Comparison of ENCODE assay signal across 31 mouse cellular contexts in genomic region chr9:120985524-120985923, GRCm38 (mm10). TPM values are rescaled to one million over a fixed set of nuclear protein-coding genes. Genes with fewer than 3 reads are reported as not detected.
A peak's percentile ranks its signal among the peaks of the same experiment; 100 is the strongest.
DNase-seq lines count a peak whose midpoint lies in the region; ATAC-seq and TF ChIP-seq lines count a peak whose summit lies in the region.
"Had no signal": no experiment of that assay in that cellular context is flagged by ENCODE, and none has a peak within 500 bp of the region (broad histone marks: within the 10 kb centered on the region; RNA-seq: fewer than 3 reads in every experiment).

No protein-coding gene starts in this region.

- H3K79me2 ChIP-seq in liver, adult 2 months (ENCODE audit: control insufficient read depth, insufficient read depth, low read length), result no peaks in the 10 kb centered on the region

- TF ChIP-seq POLR2A in kidney, adult 2 months (IDR thresholded peaks at IDR 0.05; ENCODE audit: low read depth, low read length), result no peak
- no peak for TF ChIP-seq POLR2A in liver, adult 2 months (IDR thresholded peaks at IDR 0.05; ENCODE audit: extremely low read depth, insufficient read depth, low read length)

- no peak overlapping the region for H3K9ac ChIP-seq in kidney, embryonic 16.5 days (replicated peaks; ENCODE audit: low read length)
- no peak overlapping the region for H3K9ac ChIP-seq in liver, adult 2 months (ENCODE audit: low read depth, low read length)
- no peak overlapping the region for H3K9ac ChIP-seq in liver, embryonic 11.5 days (ENCODE audit: low read depth, low read length)
- no peak overlapping the region for H3K9ac ChIP-seq in stomach, embryonic 16.5 days (ENCODE audit: low read length)
- H3K9ac ChIP-seq: embryonic facial prominence, embryonic 15.5 days; forebrain, embryonic 12.5 days; forebrain, postnatal 0 days; heart, embryonic 13.5 days; hindbrain, embryonic 14.5 days; limb, embryonic 12.5 days; liver, embryonic 12.5 days; liver, postnatal 0 days; midbrain, embryonic 12.5 days; neural tube, embryonic 12.5 days had no signal

- no peak for ATAC-seq in kidney, embryonic 16.5 days (ENCODE audit: low FRiP score, low TSS enrichment)
- no peak for ATAC-seq in liver, embryonic 11.5 days (replicated peaks; ENCODE audit: low FRiP score)
- 0 out of 2 replicates have a peak, but pooled peaks have one; percentile 11 for ATAC-seq in stomach, embryonic 16.5 days (ENCODE audit: insufficient read depth, low FRiP score)
- ATAC-seq: forebrain, postnatal 0 days; inflammation-experienced regulatory T-cells, adult 6 months; liver, embryonic 12.5 days; liver, postnatal 0 days had no signal

- peak; percentile 67 for DNase-seq in kidney, adult 2 months
- peak; percentile 85 for DNase-seq in liver, adult 2 months (ENCODE audit: extremely low read depth, low read depth, low spot score)
- DNase-seq in liver, embryonic 11.5 days (ENCODE audit: low spot score), result no peak
- DNase-seq in lung, postnatal 14 days, result no peak
- DNase-seq in right cerebral cortex, postnatal 25 days, result no peak
- DNase-seq: adrenal gland, adult 8-10 months; cerebellum, adult 2 months; cerebellum, postnatal 25 days; forebrain, postnatal 0 days; heart, adult 2 months; heart, postnatal 10 days; liver, postnatal 0 days; lung, postnatal 4 days; right cerebral cortex, adult 18-20 months; right cerebral cortex, postnatal 4 days; thymus, postnatal 14 days had no signal

- H3K36me3 ChIP-seq in kidney, adult 2 months (ENCODE audit: control insufficient read depth, insufficient read depth, low read length), result no peaks in the 10 kb centered on the region
- no peaks in the 10 kb centered on the region for H3K36me3 ChIP-seq in kidney, embryonic 16.5 days (ENCODE audit: insufficient read depth, low read length)
- no peaks in the 10 kb centered on the region for H3K36me3 ChIP-seq in liver, adult 2 months (ENCODE audit: control insufficient read depth, insufficient read depth, low read length)
- no peaks in the 10 kb centered on the region for H3K36me3 ChIP-seq in liver, embryonic 11.5 days (ENCODE audit: control insufficient read depth, insufficient read depth, low read length)
- H3K36me3 ChIP-seq in stomach, embryonic 16.5 days (ENCODE audit: control insufficient read depth, insufficient read depth, low read length), result no peaks in the 10 kb centered on the region
- H3K36me3 ChIP-seq: embryonic facial prominence, embryonic 15.5 days; forebrain, embryonic 12.5 days; G1E; heart, embryonic 13.5 days; limb, embryonic 12.5 days; liver, embryonic 12.5 days had no signal

- H3K4me2 ChIP-seq in kidney, embryonic 16.5 days (replicated peaks; ENCODE audit: low read depth, low read length), result no peak overlapping the region
- H3K4me2 ChIP-seq in liver, embryonic 11.5 days, result no peak overlapping the region
- no peak overlapping the region for H3K4me2 ChIP-seq in stomach, embryonic 16.5 days (ENCODE audit: low read depth, low read length)
- H3K4me2 ChIP-seq: embryonic facial prominence, embryonic 15.5 days; forebrain, embryonic 12.5 days; heart, embryonic 13.5 days; hindbrain, embryonic 14.5 days; limb, embryonic 12.5 days; liver, embryonic 12.5 days; midbrain, embryonic 12.5 days; neural tube, embryonic 12.5 days had no signal

- no peak overlapping the region for H3K4me3 ChIP-seq in kidney, adult 2 months (ENCODE audit: insufficient read depth, low read depth, low read length)
- H3K4me3 ChIP-seq in kidney, embryonic 16.5 days (ENCODE audit: low read length), result no peak overlapping the region
- H3K4me3 ChIP-seq in liver, adult 2 months (ENCODE audit: insufficient read depth, low read depth, low read length), result no peak overlapping the region
- H3K4me3 ChIP-seq in liver, embryonic 11.5 days (ENCODE audit: low read depth, low read length), result no peak overlapping the region
- no peak overlapping the region for H3K4me3 ChIP-seq in stomach, embryonic 16.5 days (replicated peaks; ENCODE audit: low read length)
- H3K4me3 ChIP-seq: embryonic facial prominence, embryonic 10.5 days; embryonic facial prominence, embryonic 15.5 days; forebrain, embryonic 12.5 days; heart, adult 2 months; heart, embryonic 13.5 days; limb, embryonic 12.5 days; liver, embryonic 12.5 days; megakaryocyte, embryonic 14.5 days; midbrain, embryonic 12.5 days; myocyte; neural tube, embryonic 12.5 days had no signal

- no peaks in the 10 kb centered on the region for H3K27me3 ChIP-seq in kidney, adult 2 months (replicated peaks; ENCODE audit: control insufficient read depth, insufficient read depth, low read length)
- H3K27me3 ChIP-seq in kidney, embryonic 16.5 days (ENCODE audit: insufficient read depth, low read length), result no peaks in the 10 kb centered on the region
- H3K27me3 ChIP-seq in liver, adult 2 months (ENCODE audit: control insufficient read depth, insufficient read depth, low read length), result no peaks in the 10 kb centered on the region
- no peaks in the 10 kb centered on the region for H3K27me3 ChIP-seq in liver, embryonic 11.5 days (replicated peaks; ENCODE audit: control insufficient read depth, insufficient read depth, low read length)
- no peaks in the 10 kb centered on the region for H3K27me3 ChIP-seq in stomach, embryonic 16.5 days (ENCODE audit: control insufficient read depth, insufficient read depth, low read length)
- H3K27me3 ChIP-seq: embryonic facial prominence, embryonic 15.5 days; forebrain, embryonic 12.5 days; heart, embryonic 13.5 days; limb, embryonic 12.5 days; liver, embryonic 12.5 days; midbrain, embryonic 12.5 days; neural tube, embryonic 12.5 days had no signal

- peak overlapping the region; percentile 71 for H3K27ac ChIP-seq in kidney, adult 2 months (ENCODE audit: insufficient read depth, low read depth, low read length)
- H3K27ac ChIP-seq in kidney, embryonic 16.5 days (ENCODE audit: low read length), result no peak overlapping the region
- H3K27ac ChIP-seq in liver, adult 2 months (replicated peaks; ENCODE audit: insufficient read depth, low read depth, low read length), result peak overlapping the region; percentile 40
- no peak overlapping the region for H3K27ac ChIP-seq in liver, embryonic 11.5 days (ENCODE audit: low read depth, low read length)
- no peak overlapping the region for H3K27ac ChIP-seq in stomach, embryonic 16.5 days (ENCODE audit: low read length)
- H3K27ac ChIP-seq: embryonic facial prominence, embryonic 15.5 days; forebrain, embryonic 12.5 days; heart, adult 2 months; heart, embryonic 13.5 days; hindbrain, embryonic 14.5 days; limb, embryonic 12.5 days; liver, embryonic 12.5 days; midbrain, embryonic 12.5 days; neural tube, embryonic 12.5 days had no signal

- peaks cover 8% of the 10 kb centered on the region; the same call in 1 of the 2 replicates for H3K4me1 ChIP-seq in kidney, adult 2 months (ENCODE audit: control insufficient read depth, insufficient read depth, low read length)
- H3K4me1 ChIP-seq in kidney, embryonic 16.5 days (ENCODE audit: insufficient read depth, low read length), result peaks cover 16% of the 10 kb centered on the region
- H3K4me1 ChIP-seq in liver, adult 2 months (ENCODE audit: control insufficient read depth, insufficient read depth, low read length), result peaks cover 15% of the 10 kb centered on the region
- peaks cover 4% of the 10 kb centered on the region for H3K4me1 ChIP-seq in liver, embryonic 11.5 days (replicated peaks; ENCODE audit: control insufficient read depth, insufficient read depth, low read length)
- H3K4me1 ChIP-seq in stomach, embryonic 16.5 days (ENCODE audit: control insufficient read depth, insufficient read depth, low read length), result peaks cover 39% of the 10 kb centered on the region
- H3K4me1 ChIP-seq: megakaryocyte, embryonic 14.5 days had no signal

- H3K9me3 ChIP-seq in kidney, embryonic 16.5 days (ENCODE audit: low read length), result no peaks in the 10 kb centered on the region
- H3K9me3 ChIP-seq in liver, embryonic 11.5 days (ENCODE audit: control insufficient read depth, low read length), result no peaks in the 10 kb centered on the region
- H3K9me3 ChIP-seq in stomach, embryonic 16.5 days (replicated peaks; ENCODE audit: control insufficient read depth, low read length), result no peaks in the 10 kb centered on the region
- H3K9me3 ChIP-seq: embryonic facial prominence, embryonic 10.5 days; embryonic facial prominence, embryonic 15.5 days; forebrain, embryonic 12.5 days; G1E; heart, embryonic 13.5 days; limb, embryonic 12.5 days; liver, embryonic 12.5 days; megakaryocyte, embryonic 14.5 days; midbrain, embryonic 12.5 days; neural tube, embryonic 12.5 days had no signal

- WGBS in kidney, adult 2 months, result 68% methylated on average over 5 of the region's 5 CpGs
- WGBS in kidney, embryonic 16.5 days, result 92% methylated on average over 5 of the region's 5 CpGs
- WGBS in liver, adult 2 months, result 60% methylated on average over 5 of the region's 5 CpGs
- 92% methylated on average over 5 of the region's 5 CpGs for WGBS in liver, embryonic 11.5 days
- 91% methylated on average over 5 of the region's 5 CpGs for WGBS in stomach, embryonic 16.5 days

- no peak for TF ChIP-seq CTCF in kidney, adult 2 months (conservative IDR thresholded peaks at IDR 0.05; ENCODE audit: insufficient read depth, insufficient read length, low read depth, low read length)
- TF ChIP-seq CTCF in liver, adult 2 months (IDR thresholded peaks at IDR 0.05; ENCODE audit: low read depth, low read length), result no peak

RNA-seq across cellular contexts. Expression of gene Ctnnb1, which starts 56.5 kb away (rescaled TPM):
- polyA plus RNA-seq in kidney, adult 2 months (2012; rRNA removed), result 102 and 156 TPM in 2 replicates
- 639 and 663 TPM in 2 replicates for polyA plus RNA-seq in kidney, embryonic 16.5 days (2015; fragmentation: Nextera tagmentation; extraction: Ambion mirVana)
- 278 and 319 TPM in 2 replicates for total RNA-seq in liver, adult 2 months (2014; rRNA removed)
- 34.3 and 41.4 TPM in 2 replicates for polyA plus RNA-seq in liver, adult 2 months (2012; rRNA removed)
- 326 TPM in 2 replicates for polyA plus RNA-seq in liver, embryonic 11.5 days (2014; fragmentation: Nextera tagmentation; extraction: Ambion mirVana)
- 486 and 539 TPM in 2 replicates for polyA plus RNA-seq in stomach, embryonic 16.5 days (2015; fragmentation: Nextera tagmentation; extraction: Ambion mirVana)

Comparison
In these comparisons a context has a peak if more than half of its experiments do, and no peak if none do; other contexts are left out.
1. DNase-seq: peak in kidney, adult 2 months (single experiment) and liver, adult 2 months (single experiment); none in liver, embryonic 11.5 days (single experiment), lung, postnatal 14 days (single experiment) and right cerebral cortex, postnatal 25 days (single experiment).
2. H3K27ac ChIP-seq: peak in kidney, adult 2 months (single experiment) and liver, adult 2 months (single experiment); none in kidney, embryonic 16.5 days (single experiment), liver, embryonic 11.5 days (single experiment) and stomach, embryonic 16.5 days (single experiment).